Mouse (Mus musculus) spleen, adult 2 months (tissue): ENCODE measurements around the gene Cdkl3. TPM values are rescaled to one million over a fixed set of nuclear protein-coding genes. Genes with fewer than 3 reads are reported as not detected.
"Not testable (repeated sequence)": the region's sequence is repeated elsewhere in the genome, so short reads cannot be mapped to it uniquely, and the experiment has no call there.

Experiments used
- DNase-seq, 2 experiments: peaks; one replicate each; pipeline versions ENCODE4 v3.0.0 to v3.0.0-alpha.2; 2012 to 2021; ENCODE audit warnings: low spot score in 2 of 2, low read depth in 1 of 2
- H3K27ac ChIP-seq: fragments of 200-500 bp; 2 replicates; pipeline ENCODE4 v1.5.1; 2012; ENCODE audit warnings: low read length, inconsistent platforms; ENCODE audit not compliant: insufficient read depth
- H3K27me3 ChIP-seq: fragments of 200-500 bp; 2 replicates; pipeline ENCODE4 v1.6.1; 2012; ENCODE audit warnings: mild to moderate bottlenecking, moderate library complexity, low read length, inconsistent platforms; ENCODE audit not compliant: control insufficient read depth, insufficient read depth
- H3K36me3 ChIP-seq: fragments of 200-500 bp; 2 replicates; pipeline ENCODE4 v1.6.1; 2012; ENCODE audit warnings: mild to moderate bottlenecking, low read length, inconsistent platforms; ENCODE audit not compliant: control insufficient read depth, insufficient read depth
- H3K4me1 ChIP-seq: fragments of 200-500 bp; 2 replicates; pipeline ENCODE4 v1.6.1; 2011; ENCODE audit warnings: inconsistent platforms; ENCODE audit not compliant: control insufficient read depth, insufficient read depth, insufficient read length
- H3K4me3 ChIP-seq: fragments of 200-500 bp; 2 replicates; pipeline ENCODE4 v1.5.1; 2011; ENCODE audit warnings: mild to moderate bottlenecking, inconsistent platforms; ENCODE audit not compliant: insufficient read depth, insufficient read length; ENCODE audit errors: extremely low read depth
- CTCF ChIP-seq: fragments of 200-500 bp; IDR thresholded peaks from 2 replicates; pipeline ENCODE4 v1.5.1; 2011; ENCODE audit warnings: mild to moderate bottlenecking, inconsistent platforms; ENCODE audit not compliant: insufficient read depth, insufficient read length, insufficient replicate concordance; ENCODE audit errors: extremely low read depth
- POLR2A ChIP-seq: fragments of 200-500 bp; IDR thresholded peaks from 2 replicates; pipeline ENCODE4 v1.6.1; 2011; ENCODE audit warnings: low read depth, low read length, inconsistent platforms
- WGBS: fragments of 180-500 bp; shearing (Covaris S2); methylation state at CpG from one replicate; pipeline ENCODE4 v1.1.7; 2018; 5-methylcytosine and 5-hydroxymethylcytosine counted together
- polyA plus RNA-seq: library from polyadenylated mRNA; depleted of rRNA; stranded (reverse); fragments of >200 nt; gene quantifications from 2 replicates; pipeline ENCODE4 v1.2.3, GENCODE M21; 2012

The Cdkl3 gene
- polyA plus RNA-seq, 1 experiment = 1.4 TPM

DNA sequence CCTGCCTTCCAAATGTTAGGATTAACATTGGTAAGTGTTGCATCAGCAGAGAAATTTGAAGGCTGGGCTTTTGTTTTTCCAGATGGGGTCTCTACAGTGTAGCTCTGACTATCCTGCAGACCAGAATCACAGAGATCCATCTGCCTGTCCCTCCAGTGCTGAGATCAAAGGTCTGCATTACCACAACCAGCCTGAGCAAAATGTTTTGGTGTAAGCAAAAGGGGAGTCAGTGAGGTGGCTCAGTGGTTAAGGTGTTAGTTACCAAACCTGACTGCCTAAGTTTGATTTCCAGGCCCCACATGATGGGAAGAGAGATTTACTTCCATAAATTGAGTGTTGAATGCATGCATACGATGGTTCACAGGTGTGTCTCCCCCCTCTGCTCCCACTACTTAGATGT is 105.4 kb downstream of the Cdkl3 start:
- WGBS = 82% methylated on average over 1 of the region's 1 CpGs
- H3K27ac ChIP-seq = no peak overlapping the region
- H3K27me3 ChIP-seq = no peaks in the 10 kb centered on the region
- peaks cover 14% of the 10 kb centered on the region for H3K4me1 ChIP-seq
- peaks cover 5% of the 10 kb centered on the region for H3K36me3 ChIP-seq
- H3K4me3 ChIP-seq = no peak overlapping the region
- no peak for DNase-seq
- no peak for TF ChIP-seq CTCF
- TF ChIP-seq POLR2A = no peak

DNA sequence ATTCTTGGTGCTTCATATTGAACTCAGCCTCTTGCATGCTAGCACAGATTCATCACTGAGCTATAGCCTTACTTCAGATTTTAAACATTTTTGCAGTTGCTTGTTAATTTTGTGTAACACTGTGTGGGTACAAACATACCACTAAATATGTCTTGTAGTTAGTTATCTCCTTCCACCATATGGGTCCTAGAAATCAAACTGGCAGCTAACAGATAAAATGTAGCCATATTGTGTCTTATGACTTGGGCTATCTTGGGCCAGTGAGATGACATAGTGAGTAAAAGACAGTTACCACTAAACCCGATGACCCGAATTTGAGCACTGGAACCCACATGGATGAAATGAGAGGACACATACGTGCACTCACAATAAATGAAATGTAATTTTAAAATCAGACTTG is 111.5 kb downstream of the Cdkl3 start:
- TF ChIP-seq POLR2A (no peak), CTCF (no peak)
- Histone ChIP-seq H3K27ac (no peak overlapping the region), H3K4me1 (no peaks in the 10 kb centered on the region), H3K4me3 (no peak overlapping the region), H3K27me3 (no peaks in the 10 kb centered on the region), H3K36me3 (peaks cover 38% of the 10 kb centered on the region)
- WGBS = 78% methylated on average over 3 of the region's 3 CpGs
- no peak for DNase-seq

DNA sequence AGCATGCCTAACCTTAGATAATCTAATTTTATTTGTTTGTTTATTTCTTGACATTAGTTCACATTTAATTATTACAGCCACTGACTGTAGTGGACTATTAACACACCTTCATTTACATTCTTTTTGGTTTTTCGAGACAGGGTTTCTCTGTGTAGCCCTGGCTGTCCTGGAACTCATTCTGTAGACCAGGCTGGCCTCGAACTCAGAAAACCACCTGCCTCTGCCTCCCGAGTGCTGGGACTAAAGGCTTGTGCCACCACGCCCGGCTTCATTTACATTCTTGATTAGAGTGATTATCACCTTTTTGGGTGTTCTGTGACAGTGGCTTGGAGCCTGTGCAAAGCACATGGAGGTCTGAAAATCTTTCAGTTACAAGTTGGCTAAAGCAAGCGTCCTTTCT is 112.1 kb downstream of the Cdkl3 start:
- H3K4me3 ChIP-seq, H3K27ac ChIP-seq, H3K27me3 ChIP-seq, DNase-seq, H3K4me1 ChIP-seq: not testable (repeated sequence)
- peaks cover 41% of the 10 kb centered on the region for H3K36me3 ChIP-seq
- WGBS = 90% methylated on average over 6 of the region's 6 CpGs

DNA sequence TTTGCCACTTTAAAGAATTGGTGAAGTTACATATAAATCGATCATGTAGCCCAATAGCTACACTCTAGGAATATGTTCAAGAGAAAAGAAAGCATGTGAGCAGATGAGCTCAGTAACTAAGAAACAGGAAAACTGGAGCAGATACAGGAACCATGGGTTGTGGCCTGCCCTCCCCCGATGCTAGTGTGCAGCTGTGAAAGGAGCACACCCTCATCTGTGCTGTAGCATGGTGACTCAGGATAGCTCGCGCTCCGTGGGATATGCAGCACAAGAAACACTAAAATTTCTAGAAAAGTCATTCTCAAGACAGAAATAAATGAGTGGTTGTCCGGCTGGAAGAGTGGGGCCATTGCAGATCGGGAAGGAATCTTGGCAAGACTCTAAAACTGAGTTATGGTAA is 113.1 kb downstream of the Cdkl3 start:
- H3K36me3 ChIP-seq = peaks cover 51% of the 10 kb centered on the region
- 80% methylated on average over 7 of the region's 7 CpGs for WGBS
- H3K27me3 ChIP-seq = no peaks in the 10 kb centered on the region

DNA sequence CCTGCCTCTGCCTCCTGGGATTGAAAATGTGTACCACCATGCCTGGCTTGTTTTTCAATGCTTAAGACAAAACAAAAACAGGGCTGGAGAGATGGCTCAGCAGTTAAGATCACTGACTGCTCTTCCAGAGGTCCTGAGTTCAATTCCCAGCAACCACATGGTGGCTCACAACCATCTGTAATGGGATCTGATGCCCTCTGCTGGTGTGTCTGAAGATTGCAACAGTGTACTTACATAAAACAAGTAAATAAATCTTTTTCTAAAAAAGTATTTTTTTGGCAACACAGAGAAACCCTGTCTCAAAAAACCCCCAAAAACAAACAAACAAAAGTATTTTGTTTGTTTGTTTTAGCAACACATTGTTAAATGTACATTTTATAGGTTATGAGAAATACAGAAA is 116.4 kb downstream of the Cdkl3 start:
- H3K27me3 ChIP-seq, H3K4me1 ChIP-seq, DNase-seq, H3K27ac ChIP-seq, H3K4me3 ChIP-seq: not testable (repeated sequence)
- peaks cover 52% of the 10 kb centered on the region for H3K36me3 ChIP-seq

More for the DNA sequence above, 113.1 kb downstream of the Cdkl3 start:
- Histone ChIP-seq H3K4me1 (no peaks in the 10 kb centered on the region), H3K4me3 (no peak overlapping the region), H3K27ac (no peak overlapping the region)
- DNase-seq = no peak
- TF ChIP-seq POLR2A (no peak), CTCF (no peak)

DNA sequence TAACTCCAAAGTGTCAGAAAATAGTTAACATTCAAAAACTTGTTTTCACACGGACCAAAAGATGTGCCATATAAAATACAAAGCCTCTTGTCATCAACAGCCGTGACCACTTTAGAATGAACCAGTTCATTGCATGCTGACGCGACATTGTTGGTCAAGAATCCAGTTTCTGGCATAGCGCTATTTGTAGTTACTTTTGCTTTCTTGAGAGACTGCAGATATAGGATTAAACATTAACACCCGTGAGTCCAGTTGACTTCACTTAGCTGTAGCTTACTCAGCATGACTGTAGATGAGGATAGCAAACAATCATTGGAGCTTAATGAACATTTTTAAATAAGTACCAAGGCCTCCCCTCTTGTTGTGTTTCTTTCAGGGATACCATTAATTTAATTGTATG is 118.0 kb downstream of the Cdkl3 start:
- DNase-seq = no peak
- H3K4me1 ChIP-seq = no peaks in the 10 kb centered on the region
- no peaks in the 10 kb centered on the region for H3K27me3 ChIP-seq
- WGBS = 92% methylated on average over 6 of the region's 6 CpGs
- peaks cover 50% of the 10 kb centered on the region for H3K36me3 ChIP-seq
- no peak overlapping the region for H3K27ac ChIP-seq
- TF ChIP-seq CTCF (no peak), POLR2A (no peak)
- H3K4me3 ChIP-seq = no peak overlapping the region

DNA sequence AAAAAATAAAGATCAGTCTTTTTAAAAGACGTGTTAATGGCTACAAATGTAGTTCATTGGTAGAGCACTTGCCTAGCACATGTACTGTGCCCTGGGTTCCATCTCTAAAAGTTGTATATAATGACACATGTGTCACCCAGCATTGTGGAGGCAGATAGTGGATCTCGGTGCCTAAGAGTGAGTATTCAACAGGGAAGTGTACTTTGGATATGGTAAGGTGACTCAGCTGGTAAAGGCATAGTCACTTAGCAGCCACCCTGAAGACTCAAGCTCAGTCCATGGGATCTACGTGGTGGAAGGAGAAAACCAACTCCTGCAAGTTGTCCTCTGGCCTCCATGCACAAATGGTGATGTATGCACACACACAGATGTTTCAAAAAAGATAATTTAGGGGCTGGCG is 120.4 kb downstream of the Cdkl3 start:
- WGBS = 91% methylated on average over 4 of the region's 4 CpGs
- H3K4me1 ChIP-seq = no peaks in the 10 kb centered on the region
- no peak for TF ChIP-seq POLR2A
- H3K27me3 ChIP-seq = no peaks in the 10 kb centered on the region
- H3K36me3 ChIP-seq = peaks cover 33% of the 10 kb centered on the region
- no peak overlapping the region for H3K4me3 ChIP-seq
- no peak overlapping the region for H3K27ac ChIP-seq
- no peak for DNase-seq

DNA sequence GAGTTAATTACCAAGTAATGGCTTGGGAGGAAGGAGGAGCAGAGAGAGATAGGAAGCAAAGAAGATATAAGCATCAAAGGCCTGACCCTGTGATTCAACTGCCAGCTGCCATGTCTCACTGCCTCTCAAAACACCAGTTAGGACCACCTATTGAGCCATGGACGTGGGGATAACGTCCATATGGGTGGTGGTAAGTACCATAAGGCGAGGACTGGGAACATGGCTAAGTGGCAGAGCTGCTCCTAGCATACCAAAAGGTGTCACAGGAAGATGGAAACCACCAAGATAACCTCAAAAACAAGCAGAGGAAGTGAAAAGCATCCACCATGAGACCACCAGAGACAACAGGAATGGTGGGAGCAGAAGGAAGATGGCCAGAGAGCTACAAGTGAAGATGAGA is 123.1 kb downstream of the Cdkl3 start:
- Histone ChIP-seq H3K27me3 (no peaks in the 10 kb centered on the region), H3K4me1 (no peaks in the 10 kb centered on the region), H3K36me3 (peaks cover 11% of the 10 kb centered on the region), H3K4me3 (no peak overlapping the region), H3K27ac (no peak overlapping the region)
- DNase-seq = no peak
- WGBS = 55% methylated on average over 3 of the region's 3 CpGs
- TF ChIP-seq POLR2A (no peak), CTCF (no peak)
